In the genomic region with DNA sequence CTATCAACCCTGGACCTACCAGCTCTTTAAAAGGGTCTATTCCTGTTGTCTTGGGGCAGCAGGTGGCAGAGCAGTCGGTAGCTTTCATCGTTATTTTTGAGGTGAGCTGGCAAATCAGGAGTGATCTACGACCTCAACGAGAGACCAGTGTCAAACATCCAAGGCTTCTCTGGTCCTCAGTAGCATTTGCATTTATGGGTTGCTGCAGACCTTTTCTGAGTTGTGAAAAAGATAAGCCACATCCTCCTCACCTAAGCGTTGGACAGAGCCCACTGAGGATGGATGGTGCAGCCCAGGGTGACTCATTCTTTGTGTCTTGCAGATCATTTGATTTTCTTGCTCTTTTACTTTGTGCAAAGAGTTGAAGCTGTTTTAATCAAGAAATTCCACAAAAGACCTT, we compare ENCODE assay signal across 8 mouse cellular contexts. TPM values are rescaled to one million over a fixed set of nuclear protein-coding genes. Genes with fewer than 3 reads are reported as not detected.
DNase-seq lines count a peak whose midpoint lies in the region; ATAC-seq and TF ChIP-seq lines count a peak whose summit lies in the region.

No protein-coding gene starts in this region.

- WGBS in spleen, adult 2 months, result under 1% methylated on average over 5 of the region's 5 CpGs
- WGBS in embryonic facial prominence, embryonic 15.5 days, result 10% methylated on average over 5 of the region's 5 CpGs
- 3% methylated on average over 5 of the region's 5 CpGs for WGBS in intestine, embryonic 15.5 days
- WGBS in midbrain, embryonic 16.5 days, result 7% methylated on average over 5 of the region's 5 CpGs

- H3K4me1 ChIP-seq in spleen, adult 2 months (ENCODE audit: control insufficient read depth, insufficient read depth, insufficient read length), result peaks cover 3% of the 10 kb centered on the region
- H3K4me1 ChIP-seq in embryonic facial prominence, embryonic 15.5 days, result peaks cover 9% of the 10 kb centered on the region; the same call in 1 of the 2 replicates
- H3K4me1 ChIP-seq in intestine, embryonic 15.5 days (replicated peaks), result no peaks in the 10 kb centered on the region; the same call in 1 of the 2 replicates
- peaks cover 13% of the 10 kb centered on the region for H3K4me1 ChIP-seq in midbrain, embryonic 16.5 days (ENCODE audit: control insufficient read depth, insufficient read depth, low read length)

- no peaks in the 10 kb centered on the region for H3K27me3 ChIP-seq in spleen, adult 2 months (ENCODE audit: control insufficient read depth, insufficient read depth, low read length)
- H3K27me3 ChIP-seq in embryonic facial prominence, embryonic 15.5 days, result no peaks in the 10 kb centered on the region
- H3K27me3 ChIP-seq in intestine, embryonic 15.5 days (replicated peaks), result no peaks in the 10 kb centered on the region
- no peaks in the 10 kb centered on the region for H3K27me3 ChIP-seq in midbrain, embryonic 16.5 days (ENCODE audit: control insufficient read depth, insufficient read depth, low read depth, low read length)

- H3K9ac ChIP-seq in embryonic facial prominence, embryonic 15.5 days, result peak overlapping the region; percentile 31
- peak overlapping the region; percentile 67 for H3K9ac ChIP-seq in intestine, embryonic 15.5 days
- peak overlapping the region; percentile 94 for H3K9ac ChIP-seq in midbrain, embryonic 16.5 days (ENCODE audit: low read depth, low read length)

- intact Hi-C loops in gastrocnemius, postnatal 36 days (cut with DNase I), result no loop called here

- no peaks in the 10 kb centered on the region for H3K36me3 ChIP-seq in spleen, adult 2 months (ENCODE audit: control insufficient read depth, insufficient read depth, low read length)
- H3K36me3 ChIP-seq in embryonic facial prominence, embryonic 15.5 days, result no peaks in the 10 kb centered on the region
- no peaks in the 10 kb centered on the region for H3K36me3 ChIP-seq in intestine, embryonic 15.5 days
- no peaks in the 10 kb centered on the region for H3K36me3 ChIP-seq in midbrain, embryonic 16.5 days (ENCODE audit: control insufficient read depth, insufficient read depth, low read length)

- no peak for TF ChIP-seq CTCF in spleen, adult 2 months (IDR thresholded peaks at IDR 0.05; ENCODE audit: extremely low read depth, insufficient read depth, insufficient read length, insufficient replicate concordance)

- no peak for ATAC-seq in embryonic facial prominence, embryonic 15.5 days (ENCODE audit: insufficient number of reproducible peaks, low FRiP score, low TSS enrichment, low read depth)
- no peak for ATAC-seq in intestine, embryonic 15.5 days
- ATAC-seq in midbrain, embryonic 16.5 days, result peak; percentile 21; the same call in 1 of the 2 replicates

- no peak for DNase-seq in spleen, adult 2 months (ENCODE audit: low read depth in 1 of 2, low spot score in 2 of 2)
- no peak for DNase-seq in spleen, adult 18-20 months
- DNase-seq in embryo, embryonic 11 days, result no peak
- DNase-seq in adipocyte (ENCODE audit: low spot score), result no peak
- DNase-seq in gastrocnemius, postnatal 36 days, result no peak

- H3K9me3 ChIP-seq in embryonic facial prominence, embryonic 15.5 days (replicated peaks), result no peaks in the 10 kb centered on the region
- no peaks in the 10 kb centered on the region for H3K9me3 ChIP-seq in intestine, embryonic 15.5 days
- H3K9me3 ChIP-seq in midbrain, embryonic 16.5 days (replicated peaks; ENCODE audit: control insufficient read depth, low read length, poor library complexity, severe bottlenecking), result no peaks in the 10 kb centered on the region

- peak overlapping the region; percentile 100 for H3K4me3 ChIP-seq in spleen, adult 2 months (ENCODE audit: extremely low read depth, insufficient read depth, insufficient read length)
- peak overlapping the region; percentile 99 for H3K4me3 ChIP-seq in embryonic facial prominence, embryonic 15.5 days (replicated peaks)
- peak overlapping the region; percentile 83 for H3K4me3 ChIP-seq in intestine, embryonic 15.5 days (replicated peaks)
- H3K4me3 ChIP-seq in midbrain, embryonic 16.5 days (ENCODE audit: low read depth, low read length), result peak overlapping the region; percentile 90

- peak overlapping the region; percentile 78 for H3K4me2 ChIP-seq in embryonic facial prominence, embryonic 15.5 days (replicated peaks)
- peak overlapping the region; percentile 76 for H3K4me2 ChIP-seq in intestine, embryonic 15.5 days (replicated peaks)
- H3K4me2 ChIP-seq in midbrain, embryonic 16.5 days (ENCODE audit: low read length), result peak overlapping the region; percentile 94

- H3K27ac ChIP-seq in spleen, adult 2 months (ENCODE audit: insufficient read depth, low read length), result peak overlapping the region; percentile 75
- 0 out of 2 replicates have a peak overlapping the region, but pooled peaks have one; percentile 88 for H3K27ac ChIP-seq in embryonic facial prominence, embryonic 15.5 days (replicated peaks)
- H3K27ac ChIP-seq in intestine, embryonic 15.5 days, result no peak overlapping the region
- H3K27ac ChIP-seq in midbrain, embryonic 16.5 days (ENCODE audit: low read length), result peak overlapping the region; percentile 94

- TF ChIP-seq POLR2A in spleen, adult 2 months (IDR thresholded peaks at IDR 0.05; ENCODE audit: low read depth, low read length), result no peak

RNA-seq across cellular contexts. Expression of a gene that starts 0.5 kb away (rescaled TPM):
- polyA plus RNA-seq in spleen, adult 2 months (2012; rRNA removed), result 32.6 and 36.3 TPM in 2 replicates
- 69.0 and 74.4 TPM in 2 replicates for polyA plus RNA-seq in embryonic facial prominence, embryonic 15.5 days (2015; fragmentation: Nextera tagmentation; extraction: Ambion mirVana)
- polyA plus RNA-seq in intestine, embryonic 15.5 days (2015; fragmentation: Nextera tagmentation; extraction: Ambion mirVana), result 120 and 124 TPM in 2 replicates
- 32.4 and 33.7 TPM in 2 replicates for polyA plus RNA-seq in midbrain, embryonic 16.5 days (2015; fragmentation: Nextera tagmentation; extraction: Ambion mirVana)
- total RNA-seq in gastrocnemius, postnatal 36 days (2021), result 100 to 1,000 TPM; 104 to 198 TPM

RNA-seq across cellular contexts. Expression of a gene that starts 0.9 kb away (rescaled TPM):
- polyA plus RNA-seq in spleen, adult 2 months (2012; rRNA removed), result 6.5 and 11.4 TPM in 2 replicates
- 19.3 and 19.7 TPM in 2 replicates for polyA plus RNA-seq in embryonic facial prominence, embryonic 15.5 days (2015; fragmentation: Nextera tagmentation; extraction: Ambion mirVana)
- 20.4 and 20.8 TPM in 2 replicates for polyA plus RNA-seq in intestine, embryonic 15.5 days (2015; fragmentation: Nextera tagmentation; extraction: Ambion mirVana)
- 4.9 and 6.4 TPM in 2 replicates for polyA plus RNA-seq in midbrain, embryonic 16.5 days (2015; fragmentation: Nextera tagmentation; extraction: Ambion mirVana)
- total RNA-seq in gastrocnemius, postnatal 36 days (2021), result 1 to 10 TPM; 3.7 to 4.1 TPM

RNA-seq across cellular contexts. Expression of a gene that starts 34.3 kb away (rescaled TPM):
- 9.7 and 10.1 TPM in 2 replicates for polyA plus RNA-seq in spleen, adult 2 months (2012; rRNA removed)
- 51.2 and 72.1 TPM in 2 replicates for polyA plus RNA-seq in embryonic facial prominence, embryonic 15.5 days (2015; fragmentation: Nextera tagmentation; extraction: Ambion mirVana)
- 57.6 and 60.4 TPM in 2 replicates for polyA plus RNA-seq in intestine, embryonic 15.5 days (2015; fragmentation: Nextera tagmentation; extraction: Ambion mirVana)
- polyA plus RNA-seq in midbrain, embryonic 16.5 days (2015; fragmentation: Nextera tagmentation; extraction: Ambion mirVana), result 39.2 and 45.1 TPM in 2 replicates
- total RNA-seq in gastrocnemius, postnatal 36 days (2021), result 10 to 100 TPM; 21.4 to 25.3 TPM

RNA-seq across cellular contexts. Expression of a gene that starts 38.6 kb away (rescaled TPM):
- 1.8 and 3.0 TPM in 2 replicates for polyA plus RNA-seq in spleen, adult 2 months (2012; rRNA removed)
- 15.8 and 19.1 TPM in 2 replicates for polyA plus RNA-seq in embryonic facial prominence, embryonic 15.5 days (2015; fragmentation: Nextera tagmentation; extraction: Ambion mirVana)
- 40.5 and 43.3 TPM in 2 replicates for polyA plus RNA-seq in intestine, embryonic 15.5 days (2015; fragmentation: Nextera tagmentation; extraction: Ambion mirVana)
- 6.3 and 7.7 TPM in 2 replicates for polyA plus RNA-seq in midbrain, embryonic 16.5 days (2015; fragmentation: Nextera tagmentation; extraction: Ambion mirVana)
- total RNA-seq in gastrocnemius, postnatal 36 days (2021), result 10 to 100 TPM; 14.2 to 16.1 TPM

Comparison
In these comparisons a context has a peak if more than half of its experiments do, and no peak if none do; other contexts are left out.
1. H3K9ac ChIP-seq: peak in every context shown above with its lines; median percentile 94 in midbrain, embryonic 16.5 days; 67 in intestine, embryonic 15.5 days; 31 in embryonic facial prominence, embryonic 15.5 days.